Mouse (Mus musculus): ENCODE measurements around the gene Anp32a. TPM values are rescaled to one million over a fixed set of nuclear protein-coding genes. Genes with fewer than 3 reads are reported as not detected.

Anp32a gene
- total and polyA plus RNA-seq, 3 experiments, result 182 to 516 (median 362) TPM

DNA sequence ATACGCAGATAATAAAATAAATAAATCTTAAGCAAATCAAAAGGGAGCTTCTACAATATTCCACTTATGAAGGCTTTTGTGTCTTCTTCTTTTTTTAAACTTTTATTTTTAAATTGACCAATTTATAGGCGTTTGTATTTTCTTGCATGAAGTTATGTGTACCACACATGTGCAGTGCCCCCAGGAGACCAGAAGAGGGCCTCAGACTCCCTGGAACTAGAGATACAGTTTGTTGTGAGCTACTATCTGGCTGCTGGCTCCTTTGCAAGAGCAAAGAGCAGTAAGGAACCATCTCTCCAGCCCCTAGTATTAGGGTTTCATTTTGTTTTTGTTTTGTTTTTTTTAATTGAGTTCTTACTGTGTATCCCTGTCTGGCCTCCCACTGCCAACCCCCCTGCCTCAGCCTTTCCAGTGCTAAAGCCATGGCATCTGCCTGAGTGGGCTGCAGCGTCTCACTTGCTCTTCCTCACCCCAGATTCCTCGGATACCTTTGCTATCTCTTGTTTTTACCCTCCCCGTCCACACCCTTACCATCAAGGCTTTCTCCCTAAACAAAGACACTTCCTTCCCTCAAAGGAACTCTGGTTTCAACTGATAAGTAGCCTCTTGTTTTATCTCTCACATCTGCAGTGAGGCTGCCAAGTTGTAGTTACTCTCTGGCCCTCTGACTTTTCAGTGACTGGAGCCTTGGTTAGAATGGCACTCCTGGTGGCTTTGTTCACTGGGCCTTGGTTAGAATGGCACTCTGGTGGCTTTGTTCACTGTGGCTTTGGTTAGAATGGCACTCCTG is 66.5 kb downstream of the Anp32a start:
- Histone ChIP-seq H3K36me3 (ENCODE audit: control insufficient read depth in 1 of 2, insufficient read depth in 2 of 2, low read length in 2 of 2) (peaks cover 0 to 15% of the 10 kb centered on the region in 2 experiments; a peak in 2 of 4 replicates), H3K9me3 (replicated peaks; ENCODE audit: insufficient read depth, low read length) (no peaks in the 10 kb centered on the region), H3K27ac (ENCODE audit: control insufficient read depth, low read depth, low read length) (peak overlapping the region; percentile 81), H3K9ac (ENCODE audit: control insufficient read depth, low read depth, low read length, poor library complexity, severe bottlenecking) (no peak overlapping the region), H3K27me3 (ENCODE audit: control insufficient read depth in 1 of 2, insufficient read depth in 2 of 2, low read length in 2 of 2) (no peaks in the 10 kb centered on the region), H3K79me2 (ENCODE audit: control insufficient read depth, insufficient read depth, low read length, poor library complexity) (no peaks in the 10 kb centered on the region), H3K4me1 (ENCODE audit: control insufficient read depth in 1 of 2, insufficient read depth in 2 of 2, low read length in 2 of 2) (peaks cover 11 to 18% of the 10 kb centered on the region in 2 experiments), H3K4me3 (ENCODE audit: control insufficient read depth in 1 of 2, insufficient read depth in 1 of 2, low read depth in 2 of 2, low read length in 2 of 2) (no peak overlapping the region)
- DNase-seq (ENCODE audit: low read depth, low spot score), result peak; percentile 75
- TF ChIP-seq HCFC1 (IDR thresholded peaks at IDR 0.05; ENCODE audit: low read depth, low read length) (no peak), ZC3H11A (IDR thresholded peaks at IDR 0.05; ENCODE audit: low read depth, low read length) (0 out of 2 replicates have a peak, but pooled peaks have one; percentile 2), JUND (IDR thresholded peaks at IDR 0.05; ENCODE audit: low read depth, low read length) (no peak), POLR2A (IDR thresholded peaks at IDR 0.05; ENCODE audit: control insufficient read depth in 1 of 2, insufficient read depth in 1 of 2, low read depth in 1 of 2, low read length in 2 of 2, poor library complexity in 1 of 2) (no peak), TAL1 (IDR thresholded peaks at IDR 0.05; ENCODE audit: low read length) (peak; percentile 73), USF1 (IDR thresholded peaks at IDR 0.05; ENCODE audit: low read depth, low read length) (no peak), ELF1 (IDR thresholded peaks at IDR 0.05; ENCODE audit: low read depth, low read length) (0 out of 2 replicates have a peak, but pooled peaks have one; percentile 34), ZNF384 (IDR thresholded peaks at IDR 0.05; ENCODE audit: low read depth, low read length) (no peak), TBP (IDR thresholded peaks at IDR 0.05; ENCODE audit: low read depth, low read length) (no peak), MYC (IDR thresholded peaks at IDR 0.05; ENCODE audit: low read depth, low read length) (0 out of 2 replicates have a peak, but pooled peaks have one; percentile 22), NRF1 (IDR thresholded peaks at IDR 0.05; ENCODE audit: insufficient read depth, low read depth, low read length, poor library complexity, severe bottlenecking) (no peak), MAZ (IDR thresholded peaks at IDR 0.05; ENCODE audit: low read depth, low read length) (no peak), POLR2AphosphoS5 (IDR thresholded peaks at IDR 0.05; ENCODE audit: borderline replicate concordance, low read depth, low read length) (no peak), ETS1 (IDR thresholded peaks at IDR 0.05; ENCODE audit: low read depth, low read length) (peak; percentile 68), MAFK (IDR thresholded peaks at IDR 0.05; ENCODE audit: borderline replicate concordance, low read depth, low read length) (peak; percentile 41; the same call in 1 of the 2 replicates), POLR2AphosphoS2 (IDR thresholded peaks at IDR 0.05; ENCODE audit: low read length) (no peak), KAT2A (conservative IDR thresholded peaks at IDR 0.05; ENCODE audit: low read depth, low read length) (no peak; the same call in 1 of the 2 replicates), ZKSCAN1 (IDR thresholded peaks at IDR 0.05; ENCODE audit: low read depth, low read length) (no peak), BHLHE40 (IDR thresholded peaks at IDR 0.05; ENCODE audit: borderline replicate concordance, low read depth, low read length) (0 out of 2 replicates have a peak, but pooled peaks have one; percentile 15), UBTF (IDR thresholded peaks at IDR 0.05; ENCODE audit: borderline replicate concordance, insufficient read depth, low read depth, low read length) (no peak), MXI1 (IDR thresholded peaks at IDR 0.05; ENCODE audit: low read depth, low read length) (no peak), GATA1 (IDR thresholded peaks at IDR 0.05; ENCODE audit: low read depth, low read length) (peak; percentile 92), RAD21 (IDR thresholded peaks at IDR 0.05; ENCODE audit: low read depth, low read length) (no peak; the same call in 1 of the 2 replicates), CTCF (IDR thresholded peaks at IDR 0.05 in 2 of 3, conservative IDR thresholded peaks at IDR 0.05 in 1 of 3; ENCODE audit: control insufficient read depth in 1 of 3, insufficient read depth in 1 of 3, low read depth in 2 of 3, low read length in 3 of 3, poor library complexity in 1 of 3, severe bottlenecking in 1 of 3) (peak in 2 of 3 experiments; percentile 14 to 32; a peak in 3 of 6 replicates), TCF12 (IDR thresholded peaks at IDR 0.05; ENCODE audit: low read depth, low read length) (peak; percentile 96), CHD1 (IDR thresholded peaks at IDR 0.05; ENCODE audit: low read depth, low read length) (no peak), GABPA (IDR thresholded peaks at IDR 0.05; ENCODE audit: low read depth, low read length) (no peak), CHD2 (IDR thresholded peaks at IDR 0.05; ENCODE audit: low read length) (no peak), NELFE (IDR thresholded peaks at IDR 0.05; ENCODE audit: low read depth, low read length) (no peak), RCOR1 (IDR thresholded peaks at IDR 0.05; ENCODE audit: low read depth, low read length) (peak; percentile 80), SIN3A (IDR thresholded peaks at IDR 0.05; ENCODE audit: low read length) (peak; percentile 66), MAX (IDR thresholded peaks at IDR 0.05; ENCODE audit: low read length) (no peak), ZMIZ1 (IDR thresholded peaks at IDR 0.05; ENCODE audit: low read depth, low read length) (no peak), SMC3 (IDR thresholded peaks at IDR 0.05; ENCODE audit: low read depth, low read length) (0 out of 2 replicates have a peak, but pooled peaks have one; percentile 1), MYB (IDR thresholded peaks at IDR 0.05; ENCODE audit: low read depth, low read length) (no peak), USF2 (IDR thresholded peaks at IDR 0.05; ENCODE audit: borderline replicate concordance in 1 of 2, insufficient read depth in 1 of 2, low read depth in 1 of 2, low read length in 2 of 2) (no peak)

All from MEL (cell line).